Mouse (Mus musculus) adrenal gland, adult 2 months (tissue): ENCODE data around the gene Fam117a. TPM values are rescaled to one million over a fixed set of nuclear protein-coding genes. Genes with fewer than 3 reads are reported as not detected.
A peak's percentile ranks its signal among the peaks of the same experiment; 100 is the strongest.

Experiments used
- DNase-seq: peaks from one replicate; pipeline ENCODE4 v3.0.0; 2021
- long read RNA-seq: library from polyadenylated mRNA; stranded (forward); transcript quantifications from one replicate; pipeline ENCODE4 v2.0.0, GENCODE M21; 2021
- polyA plus RNA-seq: library from polyadenylated mRNA; depleted of rRNA; stranded (reverse); fragments of >200 nt; gene quantifications from 2 replicates; pipeline ENCODE4 v1.2.3, GENCODE M21; 2012; rRNA removed
- total RNA-seq, 2 experiments: library from RNA; stranded (reverse); gene quantifications; 2 replicates each; pipeline ENCODE4 v1.2.3; 2021

Gene Fam117a
- total RNA-seq, result 10 to 100 TPM; 16.6 to 20.9 TPM
- polyA plus RNA-seq, result 27.0 and 37.1 TPM in 2 replicates
- long read RNA-seq, transcript Fam117a-201 (8 exons, 2,317 nt), result major isoform, 9 of 12 reads
- long read RNA-seq, partial matches to known transcripts, result 1 of 12 reads
- long read RNA-seq, other reads (novel, unspliced or antisense), result 2 of 12 reads

- peak; percentile 90 for DNase-seq
Measured at GRCm38 (mm10) chr11:95336568-95337128, at the start of gene Fam117a. Fam117a (plus strand) TSS chr11:95337018.

GRCm38 (mm10) chr11:95291998-95292397 is 44.8 kb upstream of the Fam117a start:
- DNase-seq, result no peak

- no peak for DNase-seq
Measured at GRCm38 (mm10) chr11:95293017-95293624, 43.7 kb upstream of the Fam117a start.

- no peak for DNase-seq
Measured at GRCm38 (mm10) chr11:95295736-95296135, 41.1 kb upstream of the Fam117a start.

GRCm38 (mm10) chr11:95298146-95298545 is 38.7 kb upstream of the Fam117a start:
- no peak for DNase-seq

- peak; percentile 70 for DNase-seq
Measured at GRCm38 (mm10) chr11:95299886-95300285, 36.9 kb upstream of the Fam117a start.

GRCm38 (mm10) chr11:95301772-95302171 is 35.0 kb upstream of the Fam117a start:
- no peak for DNase-seq

GRCm38 (mm10) chr11:95305600-95305999 is 31.2 kb upstream of the Fam117a start:
- no peak for DNase-seq

- DNase-seq, result no peak
Measured at GRCm38 (mm10) chr11:95307526-95307925, 29.3 kb upstream of the Fam117a start.

- DNase-seq, result peak; percentile 99
Measured at GRCm38 (mm10) chr11:95309510-95310006, 27.3 kb upstream of the Fam117a start.

GRCm38 (mm10) chr11:95310007-95310647 is 26.7 kb upstream of the Fam117a start, which contains the start of gene Kat7:
Kat7 (minus strand) TSS chr11:95310246.
- peak; percentile 98 for DNase-seq

- DNase-seq, result no peak
Measured at GRCm38 (mm10) chr11:95310648-95311424, 26.0 kb upstream of the Fam117a start.

GRCm38 (mm10) chr11:95311425-95311807 is 25.4 kb upstream of the Fam117a start:
- DNase-seq, result no peak

GRCm38 (mm10) chr11:95315215-95315955 is 21.4 kb upstream of the Fam117a start:
- DNase-seq, result no peak

GRCm38 (mm10) chr11:95318116-95318515 is 18.7 kb upstream of the Fam117a start:
- DNase-seq, result no peak

GRCm38 (mm10) chr11:95319506-95319905 is 17.3 kb upstream of the Fam117a start:
- no peak for DNase-seq

GRCm38 (mm10) chr11:95320010-95320409 is 16.8 kb upstream of the Fam117a start:
- no peak for DNase-seq

- no peak for DNase-seq
Measured at GRCm38 (mm10) chr11:95324181-95324580, 12.6 kb upstream of the Fam117a start.

- DNase-seq, result no peak
Measured at GRCm38 (mm10) chr11:95325832-95326231, 11.0 kb upstream of the Fam117a start.

- peak; percentile 60 for DNase-seq
Measured at GRCm38 (mm10) chr11:95326243-95326642, 10.6 kb upstream of the Fam117a start.

- DNase-seq, result no peak
Measured at GRCm38 (mm10) chr11:95328629-95329028, 8.2 kb upstream of the Fam117a start.
